Mouse (Mus musculus): ENCODE data around the gene Pfkfb3. TPM values are rescaled to one million over a fixed set of nuclear protein-coding genes. Genes with fewer than 3 reads are reported as not detected.

The Pfkfb3 gene
- polyA plus RNA-seq, 1 experiment from 2014 or later = 14.1 TPM

GRCm38 (mm10) chr2:11573684-11574083 is 19.8 kb upstream of the Pfkfb3 start:
- DNase-seq (ENCODE audit: low spot score) (no peak), ATAC-seq (replicated peaks; ENCODE audit: low FRiP score) (no peak)
- no peaks in the 10 kb centered on the region for H3K4me1 ChIP-seq (replicated peaks; ENCODE audit: control insufficient read depth, insufficient read depth, low read length)
- WGBS = 77% methylated on average over 1 of the region's 1 CpGs
- no peak overlapping the region for H3K9ac ChIP-seq (ENCODE audit: low read length)
- H3K4me2 ChIP-seq (ENCODE audit: low read depth, low read length, severe bottlenecking) = no peak overlapping the region
- no peaks in the 10 kb centered on the region for H3K36me3 ChIP-seq (ENCODE audit: control insufficient read depth, insufficient read depth, low read length)
- H3K4me3 ChIP-seq (ENCODE audit: low read depth, low read length) = no peak overlapping the region
- no peaks in the 10 kb centered on the region for H3K27me3 ChIP-seq (ENCODE audit: control insufficient read depth, insufficient read depth, low read length)
- H3K27ac ChIP-seq (ENCODE audit: low read depth, low read length) = no peak overlapping the region
- no peaks in the 10 kb centered on the region for H3K9me3 ChIP-seq (ENCODE audit: control insufficient read depth, low read length)

GRCm38 (mm10) chr2:11571004-11571535 is 17.2 kb upstream of the Pfkfb3 start:
- WGBS = 51% methylated on average over 6 of the region's 6 CpGs
- Histone ChIP-seq H3K9me3 (ENCODE audit: control insufficient read depth, low read length) (no peaks in the 10 kb centered on the region), H3K27ac (ENCODE audit: low read depth, low read length) (no peak overlapping the region), H3K4me2 (ENCODE audit: low read depth, low read length, severe bottlenecking) (no peak overlapping the region), H3K27me3 (ENCODE audit: control insufficient read depth, insufficient read depth, low read length) (no peaks in the 10 kb centered on the region), H3K4me1 (replicated peaks; ENCODE audit: control insufficient read depth, insufficient read depth, low read length) (no peaks in the 10 kb centered on the region), H3K9ac (ENCODE audit: low read length) (no peak overlapping the region), H3K4me3 (ENCODE audit: low read depth, low read length) (no peak overlapping the region), H3K36me3 (ENCODE audit: control insufficient read depth, insufficient read depth, low read length) (no peaks in the 10 kb centered on the region)
- ATAC-seq (replicated peaks; ENCODE audit: low FRiP score) = no peak
- no peak for DNase-seq (ENCODE audit: low spot score)

GRCm38 (mm10) chr2:11568471-11568870 is 14.6 kb upstream of the Pfkfb3 start:
- no peak for DNase-seq (ENCODE audit: low spot score)
- ATAC-seq (replicated peaks; ENCODE audit: low FRiP score) = no peak
- no peak overlapping the region for H3K4me3 ChIP-seq (ENCODE audit: low read depth, low read length)
- no peaks in the 10 kb centered on the region for H3K4me1 ChIP-seq (replicated peaks; ENCODE audit: control insufficient read depth, insufficient read depth, low read length)
- H3K9me3 ChIP-seq (ENCODE audit: control insufficient read depth, low read length) = no peaks in the 10 kb centered on the region
- no peak overlapping the region for H3K27ac ChIP-seq (ENCODE audit: low read depth, low read length)
- no peaks in the 10 kb centered on the region for H3K36me3 ChIP-seq (ENCODE audit: control insufficient read depth, insufficient read depth, low read length)
- H3K4me2 ChIP-seq (ENCODE audit: low read depth, low read length, severe bottlenecking) = no peak overlapping the region
- no peak overlapping the region for H3K9ac ChIP-seq (ENCODE audit: low read length)
- H3K27me3 ChIP-seq (ENCODE audit: control insufficient read depth, insufficient read depth, low read length) = no peaks in the 10 kb centered on the region
- WGBS = 90% methylated on average over 7 of the region's 7 CpGs

- no peak overlapping the region for H3K9ac ChIP-seq (ENCODE audit: low read length)
- H3K4me3 ChIP-seq (ENCODE audit: low read depth, low read length) = no peak overlapping the region
- H3K36me3 ChIP-seq (ENCODE audit: control insufficient read depth, insufficient read depth, low read length) = no peaks in the 10 kb centered on the region
- H3K4me2 ChIP-seq (ENCODE audit: low read depth, low read length, severe bottlenecking) = no peak overlapping the region
- DNase-seq (ENCODE audit: low spot score) (peak; percentile 61), ATAC-seq (replicated peaks; ENCODE audit: low FRiP score) (no peak)
- H3K27me3 ChIP-seq (ENCODE audit: control insufficient read depth, insufficient read depth, low read length) = no peaks in the 10 kb centered on the region
- H3K4me1 ChIP-seq (replicated peaks; ENCODE audit: control insufficient read depth, insufficient read depth, low read length) = no peaks in the 10 kb centered on the region
- WGBS = 67% methylated on average over 4 of the region's 4 CpGs
- H3K27ac ChIP-seq (ENCODE audit: low read depth, low read length) = no peak overlapping the region
- no peaks in the 10 kb centered on the region for H3K9me3 ChIP-seq (ENCODE audit: control insufficient read depth, low read length)
Measured at GRCm38 (mm10) chr2:11567781-11568362, 14.0 kb upstream of the Pfkfb3 start.

- H3K9ac ChIP-seq (ENCODE audit: low read length) = no peak overlapping the region
- no peaks in the 10 kb centered on the region for H3K9me3 ChIP-seq (ENCODE audit: control insufficient read depth, low read length)
- DNase-seq (ENCODE audit: low spot score) (no peak), ATAC-seq (replicated peaks; ENCODE audit: low FRiP score) (no peak)
- no peaks in the 10 kb centered on the region for H3K27me3 ChIP-seq (ENCODE audit: control insufficient read depth, insufficient read depth, low read length)
- 84% methylated on average over 3 of the region's 3 CpGs for WGBS
- H3K36me3 ChIP-seq (ENCODE audit: control insufficient read depth, insufficient read depth, low read length) = no peaks in the 10 kb centered on the region
- H3K4me2 ChIP-seq (ENCODE audit: low read depth, low read length, severe bottlenecking) = no peak overlapping the region
- no peak overlapping the region for H3K27ac ChIP-seq (ENCODE audit: low read depth, low read length)
- H3K4me3 ChIP-seq (ENCODE audit: low read depth, low read length) = no peak overlapping the region
- H3K4me1 ChIP-seq (replicated peaks; ENCODE audit: control insufficient read depth, insufficient read depth, low read length) = no peaks in the 10 kb centered on the region
Measured at GRCm38 (mm10) chr2:11566898-11567297, 13.0 kb upstream of the Pfkfb3 start.

- Histone ChIP-seq H3K9ac (ENCODE audit: low read length) (no peak overlapping the region), H3K9me3 (ENCODE audit: control insufficient read depth, low read length) (no peaks in the 10 kb centered on the region), H3K4me2 (ENCODE audit: low read depth, low read length, severe bottlenecking) (no peak overlapping the region), H3K4me1 (replicated peaks; ENCODE audit: control insufficient read depth, insufficient read depth, low read length) (no peaks in the 10 kb centered on the region), H3K4me3 (ENCODE audit: low read depth, low read length) (no peak overlapping the region), H3K27me3 (ENCODE audit: control insufficient read depth, insufficient read depth, low read length) (no peaks in the 10 kb centered on the region), H3K27ac (ENCODE audit: low read depth, low read length) (no peak overlapping the region), H3K36me3 (ENCODE audit: control insufficient read depth, insufficient read depth, low read length) (no peaks in the 10 kb centered on the region)
- DNase-seq (ENCODE audit: low spot score) (no peak), ATAC-seq (replicated peaks; ENCODE audit: low FRiP score) (no peak)
- WGBS = 82% methylated on average over 7 of the region's 7 CpGs
Measured at GRCm38 (mm10) chr2:11566241-11566640, 12.4 kb upstream of the Pfkfb3 start.

- Histone ChIP-seq H3K27ac (ENCODE audit: low read depth, low read length) (no peak overlapping the region), H3K4me1 (replicated peaks; ENCODE audit: control insufficient read depth, insufficient read depth, low read length) (no peaks in the 10 kb centered on the region), H3K36me3 (ENCODE audit: control insufficient read depth, insufficient read depth, low read length) (no peaks in the 10 kb centered on the region), H3K9me3 (ENCODE audit: control insufficient read depth, low read length) (no peaks in the 10 kb centered on the region), H3K9ac (ENCODE audit: low read length) (no peak overlapping the region), H3K27me3 (ENCODE audit: control insufficient read depth, insufficient read depth, low read length) (no peaks in the 10 kb centered on the region), H3K4me3 (ENCODE audit: low read depth, low read length) (no peak overlapping the region), H3K4me2 (ENCODE audit: low read depth, low read length, severe bottlenecking) (no peak overlapping the region)
- DNase-seq (ENCODE audit: low spot score) = no peak
- WGBS = 89% methylated on average over 6 of the region's 6 CpGs
- no peak for ATAC-seq (replicated peaks; ENCODE audit: low FRiP score)
Measured at GRCm38 (mm10) chr2:11564768-11565167, 10.9 kb upstream of the Pfkfb3 start.

- Histone ChIP-seq H3K27me3 (ENCODE audit: control insufficient read depth, insufficient read depth, low read length) (no peaks in the 10 kb centered on the region), H3K9ac (ENCODE audit: low read length) (no peak overlapping the region), H3K27ac (ENCODE audit: low read depth, low read length) (no peak overlapping the region), H3K36me3 (ENCODE audit: control insufficient read depth, insufficient read depth, low read length) (no peaks in the 10 kb centered on the region), H3K9me3 (ENCODE audit: control insufficient read depth, low read length) (no peaks in the 10 kb centered on the region), H3K4me3 (ENCODE audit: low read depth, low read length) (no peak overlapping the region), H3K4me1 (replicated peaks; ENCODE audit: control insufficient read depth, insufficient read depth, low read length) (no peaks in the 10 kb centered on the region), H3K4me2 (ENCODE audit: low read depth, low read length, severe bottlenecking) (no peak overlapping the region)
- WGBS = 90% methylated on average over 17 of the region's 17 CpGs
- DNase-seq (ENCODE audit: low spot score) = peak; percentile 42
- ATAC-seq (replicated peaks; ENCODE audit: low FRiP score) = no peak
Measured at GRCm38 (mm10) chr2:11563256-11563655, 9.4 kb upstream of the Pfkfb3 start.

- DNase-seq (ENCODE audit: low spot score) (no peak), ATAC-seq (replicated peaks; ENCODE audit: low FRiP score) (no peak)
- no peak overlapping the region for H3K4me2 ChIP-seq (ENCODE audit: low read depth, low read length, severe bottlenecking)
- H3K36me3 ChIP-seq (ENCODE audit: control insufficient read depth, insufficient read depth, low read length) = no peaks in the 10 kb centered on the region
- peaks cover 3% of the 10 kb centered on the region; the same call in 1 of the 2 replicates for H3K4me1 ChIP-seq (replicated peaks; ENCODE audit: control insufficient read depth, insufficient read depth, low read length)
- H3K27me3 ChIP-seq (ENCODE audit: control insufficient read depth, insufficient read depth, low read length) = peaks cover 7% of the 10 kb centered on the region
- no peaks in the 10 kb centered on the region for H3K9me3 ChIP-seq (ENCODE audit: control insufficient read depth, low read length)
- no peak overlapping the region for H3K9ac ChIP-seq (ENCODE audit: low read length)
- no peak overlapping the region for H3K27ac ChIP-seq (ENCODE audit: low read depth, low read length)
- WGBS = 91% methylated on average over 7 of the region's 7 CpGs
- H3K4me3 ChIP-seq (ENCODE audit: low read depth, low read length) = no peak overlapping the region
Measured at GRCm38 (mm10) chr2:11558654-11559053, 4.8 kb upstream of the Pfkfb3 start.
